Mouse (Mus musculus) forebrain, embryonic 15.5 days (tissue): ENCODE results near the gene Tiam2. TPM values are rescaled to one million over a fixed set of nuclear protein-coding genes. Genes with fewer than 3 reads are reported as not detected.
A peak's percentile ranks its signal among the peaks of the same experiment; 100 is the strongest.

ENCODE experiments used
- ATAC-seq: fragments of 200-750 bp; cut with Nextera tagmentation; replicated peaks from 2 replicates; pipeline ENCODE4 v1.8.0; 2017; ENCODE audit warnings: mild to moderate bottlenecking, moderate TSS enrichment, moderate library complexity
- H3K27ac ChIP-seq: fragments of 300-500 bp; sonication (generic); replicated peaks from 2 replicates; pipeline ENCODE4 v1.5.1; 2015; ENCODE audit warnings: mild to moderate bottlenecking, inconsistent platforms
- H3K27me3 ChIP-seq: fragments of 300-500 bp; sonication (generic); 2 replicates; pipeline ENCODE4 v1.6.1; 2015; ENCODE audit warnings: inconsistent platforms
- H3K36me3 ChIP-seq: fragments of 300-500 bp; sonication (generic); 2 replicates; pipeline ENCODE4 v1.6.1; 2015; ENCODE audit warnings: mild to moderate bottlenecking, inconsistent platforms
- H3K4me1 ChIP-seq: fragments of 300-500 bp; sonication (generic); 2 replicates; pipeline ENCODE4 v1.6.1; 2015; ENCODE audit warnings: inconsistent platforms
- H3K4me2 ChIP-seq: fragments of 300-500 bp; sonication (generic); replicated peaks from 2 replicates; pipeline ENCODE4 v1.6.1; 2015; ENCODE audit warnings: mild to moderate bottlenecking, inconsistent platforms
- H3K4me3 ChIP-seq: fragments of 300-500 bp; sonication (generic); 2 replicates; pipeline ENCODE4 v1.5.1; 2015; ENCODE audit warnings: mild to moderate bottlenecking, inconsistent platforms
- H3K9ac ChIP-seq: fragments of 300-500 bp; sonication (generic); replicated peaks from 2 replicates; pipeline ENCODE4 v1.6.1; 2015; ENCODE audit warnings: mild to moderate bottlenecking, inconsistent platforms
- H3K9me3 ChIP-seq: fragments of 300-500 bp; sonication (generic); 2 replicates; pipeline ENCODE4 v1.6.1; 2016; ENCODE audit warnings: inconsistent platforms
- WGBS: fragments of 180-500 bp; shearing (Covaris S2); methylation state at CpG from one replicate; pipeline ENCODE4 v1.1.7; 2015; ENCODE audit warnings: mixed read lengths; 5-methylcytosine and 5-hydroxymethylcytosine counted together
- polyA plus RNA-seq: library from polyadenylated mRNA; unstranded; fragments of >200 nt; fragmentation: Nextera tagmentation; extraction: Ambion mirVana; gene quantifications from 2 replicates; pipeline ENCODE4 v1.2.1, GENCODE M21; 2015

Tiam2 gene
- polyA plus RNA-seq, 1 experiment from 2014 or later = 122 TPM

DNA sequence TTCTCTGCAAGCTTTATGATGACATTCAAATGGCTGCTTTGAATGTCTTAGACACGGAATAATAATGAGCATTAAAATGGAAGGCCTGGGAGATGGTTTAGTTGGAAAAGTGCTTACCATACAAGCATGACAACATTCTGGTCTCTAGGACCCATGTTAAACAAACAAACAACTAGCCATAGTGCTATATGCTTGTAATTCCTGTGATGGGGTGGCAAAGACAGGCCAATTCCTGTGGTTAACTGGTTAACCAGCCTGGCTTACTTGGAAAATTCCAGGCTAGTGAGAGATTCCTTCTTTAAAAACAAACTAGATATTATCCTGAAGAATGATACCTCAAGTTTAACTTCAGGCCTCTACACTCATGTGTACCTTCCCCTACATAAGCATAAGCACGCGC lies 140.3 kb downstream of the Tiam2 start:
- Histone ChIP-seq H3K4me2 (no peak overlapping the region), H3K9ac (no peak overlapping the region), H3K4me3 (no peak overlapping the region), H3K27me3 (no peaks in the 10 kb centered on the region), H3K36me3 (no peaks in the 10 kb centered on the region), H3K4me1 (peaks cover 12% of the 10 kb centered on the region), H3K27ac (no peak overlapping the region), H3K9me3 (no peaks in the 10 kb centered on the region)
- no peak for ATAC-seq
- 93% methylated on average over 3 of the region's 3 CpGs for WGBS

DNA sequence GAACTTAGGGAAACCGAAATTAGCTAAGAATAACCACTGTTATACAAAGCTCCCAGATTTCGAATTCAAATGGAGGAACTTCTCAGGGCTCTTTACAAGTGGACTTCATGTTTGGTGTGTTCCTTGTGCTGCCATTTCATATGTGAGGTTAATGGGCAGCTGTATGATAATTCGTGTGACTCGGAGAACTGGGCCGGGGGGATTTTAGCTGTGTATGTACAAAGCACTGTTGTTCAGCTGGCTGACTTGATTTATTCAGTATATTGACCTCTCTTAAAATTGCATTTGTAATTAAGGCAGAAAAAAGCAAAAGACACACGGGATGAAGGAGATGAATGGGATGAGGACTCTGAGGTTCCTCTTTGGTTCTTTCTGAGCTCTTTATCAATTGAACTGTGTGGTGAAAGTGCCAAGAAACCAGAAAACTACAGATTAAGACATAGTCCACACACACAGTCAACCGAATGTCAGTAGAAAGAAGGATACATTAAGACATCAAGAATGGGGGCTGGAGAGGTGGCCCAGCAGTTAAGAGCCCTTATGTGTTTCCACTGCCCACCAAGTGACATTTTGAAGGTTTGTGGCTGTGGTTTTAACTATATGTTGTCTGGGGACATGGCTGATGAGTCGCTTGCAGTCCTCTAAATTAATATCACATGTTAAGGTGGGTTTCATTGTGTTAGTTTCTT lies 141.4 kb downstream of the Tiam2 start:
- Histone ChIP-seq H3K27ac (no peak overlapping the region), H3K36me3 (no peaks in the 10 kb centered on the region), H3K9me3 (no peaks in the 10 kb centered on the region), H3K4me1 (peaks cover 12% of the 10 kb centered on the region), H3K4me2 (no peak overlapping the region), H3K27me3 (no peaks in the 10 kb centered on the region), H3K9ac (no peak overlapping the region), H3K4me3 (no peak overlapping the region)
- WGBS = 64% methylated on average over 8 of the region's 8 CpGs
- ATAC-seq = no peak

GRCm38 (mm10) chr17:3472018-3472417 lies 145.6 kb downstream of the Tiam2 start:
- Histone ChIP-seq H3K9me3 (no peaks in the 10 kb centered on the region), H3K36me3 (no peaks in the 10 kb centered on the region), H3K27ac (no peak overlapping the region), H3K4me1 (no peaks in the 10 kb centered on the region), H3K27me3 (no peaks in the 10 kb centered on the region), H3K4me3 (no peak overlapping the region), H3K9ac (no peak overlapping the region), H3K4me2 (no peak overlapping the region)
- no peak for ATAC-seq
- 77% methylated on average over 6 of the region's 6 CpGs for WGBS

- 63% methylated on average over 2 of the region's 2 CpGs for WGBS
Observed at GRCm38 (mm10) chr17:3476546-3476945, 150.2 kb downstream of the Tiam2 start.

GRCm38 (mm10) chr17:3481576-3482575 lies 155.5 kb downstream of the Tiam2 start:
- Histone ChIP-seq H3K4me2 (peak overlapping the region; percentile 17; the same call in 1 of the 2 replicates), H3K27ac (peak overlapping the region; percentile 89), H3K27me3 (no peaks in the 10 kb centered on the region), H3K9ac (no peak overlapping the region), H3K4me3 (peak overlapping the region; percentile 28), H3K36me3 (peaks cover 12% of the 10 kb centered on the region; the same call in 1 of the 2 replicates), H3K4me1 (peaks cover 17% of the 10 kb centered on the region), H3K9me3 (no peaks in the 10 kb centered on the region)
- WGBS = 33% methylated on average over 7 of the region's 7 CpGs
- ATAC-seq = peak; percentile 88

More at GRCm38 (mm10) chr17:3476546-3476945, 150.2 kb downstream of the Tiam2 start:
- Histone ChIP-seq H3K27me3 (no peaks in the 10 kb centered on the region), H3K4me3 (no peak overlapping the region), H3K9me3 (no peaks in the 10 kb centered on the region), H3K9ac (no peak overlapping the region), H3K36me3 (peaks cover 12% of the 10 kb centered on the region; the same call in 1 of the 2 replicates), H3K4me1 (peaks cover 6% of the 10 kb centered on the region), H3K4me2 (no peak overlapping the region), H3K27ac (no peak overlapping the region)
- ATAC-seq = no peak

- H3K4me3 ChIP-seq = peak overlapping the region; percentile 28
- 78% methylated on average over 8 of the region's 8 CpGs for WGBS
- peak overlapping the region; percentile 9 for H3K4me2 ChIP-seq
- H3K27ac ChIP-seq = peak overlapping the region; percentile 89; the same call in 1 of the 2 replicates
- no peak for ATAC-seq
- H3K9me3 ChIP-seq = no peaks in the 10 kb centered on the region
- 0 out of 2 replicates have a peak, but pooled peaks cover 4% of the 10 kb centered on the region for H3K36me3 ChIP-seq
- H3K4me1 ChIP-seq = peaks cover 21% of the 10 kb centered on the region
- no peak overlapping the region for H3K9ac ChIP-seq
- H3K27me3 ChIP-seq = no peaks in the 10 kb centered on the region
Observed at GRCm38 (mm10) chr17:3483091-3483490, 156.7 kb downstream of the Tiam2 start.

- no peak for ATAC-seq
- H3K4me2 ChIP-seq = peak overlapping the region; percentile 9; the same call in 1 of the 2 replicates
- peak overlapping the region; percentile 20 for H3K27ac ChIP-seq
Observed at GRCm38 (mm10) chr17:3485851-3486250, 159.5 kb downstream of the Tiam2 start.

GRCm38 (mm10) chr17:3487211-3487610 lies 160.8 kb downstream of the Tiam2 start:
- ATAC-seq = no peak
- H3K4me2 ChIP-seq = no peak overlapping the region
- H3K9me3 ChIP-seq = no peaks in the 10 kb centered on the region
- H3K4me1 ChIP-seq = peaks cover 11% of the 10 kb centered on the region
- H3K36me3 ChIP-seq = peaks cover 4% of the 10 kb centered on the region; the same call in 1 of the 2 replicates
- no peaks in the 10 kb centered on the region for H3K27me3 ChIP-seq
- WGBS = 94% methylated on average over 4 of the region's 4 CpGs
- no peak overlapping the region for H3K4me3 ChIP-seq
- no peak overlapping the region for H3K27ac ChIP-seq
- no peak overlapping the region for H3K9ac ChIP-seq

More at GRCm38 (mm10) chr17:3485851-3486250, 159.5 kb downstream of the Tiam2 start:
- no peak overlapping the region for H3K9ac ChIP-seq
- no peaks in the 10 kb centered on the region for H3K27me3 ChIP-seq
- H3K36me3 ChIP-seq = peaks cover 4% of the 10 kb centered on the region; the same call in 1 of the 2 replicates
- H3K9me3 ChIP-seq = no peaks in the 10 kb centered on the region
- WGBS = 61% methylated on average over 7 of the region's 7 CpGs
- H3K4me3 ChIP-seq = no peak overlapping the region
- peaks cover 24% of the 10 kb centered on the region for H3K4me1 ChIP-seq

DNA sequence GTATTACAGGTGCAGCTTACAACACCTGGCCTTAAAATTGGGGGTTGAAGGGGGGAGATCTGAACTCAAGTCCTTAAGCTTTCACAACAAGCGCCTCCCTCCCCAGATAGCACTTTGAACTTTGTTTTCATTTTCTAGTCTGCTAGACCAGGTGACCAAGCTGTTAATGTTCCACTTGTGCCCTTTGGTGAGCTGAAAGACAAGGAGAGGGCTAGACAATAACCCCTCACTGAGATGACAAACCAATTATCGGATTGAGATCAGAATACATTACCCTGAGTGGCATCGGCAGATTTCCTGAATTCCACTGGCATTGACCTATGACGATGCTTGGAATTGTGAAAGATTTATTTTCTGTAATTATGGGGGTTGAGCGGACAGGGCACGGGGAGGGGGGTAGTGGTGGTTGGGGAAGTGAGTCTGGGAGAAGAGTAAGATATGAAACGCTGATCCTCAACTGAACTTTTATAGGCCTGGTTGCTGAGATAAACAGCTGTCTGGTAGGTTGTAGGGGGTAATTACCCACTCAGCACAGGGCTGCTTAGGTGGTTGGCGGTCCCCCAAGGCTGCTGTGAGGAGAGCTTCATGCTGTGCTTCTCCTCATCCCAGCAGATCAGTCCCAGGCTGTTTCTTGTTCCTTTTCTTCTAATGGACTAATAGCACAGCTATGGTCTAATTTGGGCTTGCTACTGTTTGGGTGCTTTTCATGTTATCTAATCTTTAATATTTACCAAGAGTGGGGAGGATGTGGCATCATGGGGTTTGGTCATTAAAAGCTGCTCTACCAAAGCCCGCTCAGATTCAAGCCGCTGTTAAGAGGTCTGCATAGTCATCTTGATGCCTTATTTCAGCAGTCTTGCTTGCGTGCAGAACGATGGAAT lies 161.6 kb downstream of the Tiam2 start:
- Histone ChIP-seq H3K27ac (peak overlapping the region; percentile 21; the same call in 1 of the 2 replicates), H3K9ac (no peak overlapping the region), H3K27me3 (no peaks in the 10 kb centered on the region), H3K36me3 (peaks cover 4% of the 10 kb centered on the region; the same call in 1 of the 2 replicates), H3K4me3 (no peak overlapping the region), H3K9me3 (no peaks in the 10 kb centered on the region), H3K4me2 (no peak overlapping the region), H3K4me1 (peaks cover 7% of the 10 kb centered on the region)
- WGBS = 52% methylated on average over 12 of the region's 12 CpGs
- peak; percentile 33; the same call in 1 of the 2 replicates for ATAC-seq

DNA sequence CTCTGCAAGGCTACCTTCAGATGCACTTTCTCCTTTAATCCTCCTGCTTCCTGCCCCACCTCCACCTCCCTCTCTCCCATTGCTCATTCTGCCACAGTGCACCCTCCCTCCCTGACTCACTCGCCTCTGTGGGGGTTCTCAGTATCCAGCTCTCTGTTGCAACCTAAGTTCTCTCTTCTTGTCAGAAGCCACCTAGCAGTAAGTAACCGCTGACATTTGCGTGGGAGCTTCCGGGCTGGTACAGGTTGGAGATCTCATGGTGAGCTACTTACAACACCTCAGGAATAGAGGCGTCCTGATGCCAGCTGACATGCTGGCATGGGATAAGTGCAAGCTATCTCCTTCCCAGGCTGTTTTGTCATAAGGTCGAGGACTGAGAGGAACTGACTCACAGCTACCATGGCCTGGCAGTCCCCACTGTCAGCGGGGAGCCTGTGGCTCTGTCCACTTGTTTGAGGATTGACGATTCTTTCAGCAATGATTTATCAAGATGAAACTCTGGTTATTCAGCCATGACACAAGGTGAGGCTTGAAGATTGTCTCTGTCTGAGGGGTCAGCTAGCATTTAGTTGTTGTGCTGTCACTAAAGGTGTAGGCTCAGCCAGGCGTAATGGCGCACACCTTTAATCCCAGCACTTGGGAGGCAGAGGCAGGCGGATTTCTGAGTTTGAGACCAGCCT lies 164.0 kb downstream of the Tiam2 start:
- no peak overlapping the region for H3K9ac ChIP-seq
- H3K36me3 ChIP-seq = peaks cover 4% of the 10 kb centered on the region; the same call in 1 of the 2 replicates
- H3K27me3 ChIP-seq = no peaks in the 10 kb centered on the region
- H3K9me3 ChIP-seq = no peaks in the 10 kb centered on the region
- H3K4me1 ChIP-seq = peaks cover 8% of the 10 kb centered on the region
- WGBS = 86% methylated on average over 11 of the region's 11 CpGs
- ATAC-seq = no peak
- H3K4me3 ChIP-seq = no peak overlapping the region
- no peak overlapping the region for H3K27ac ChIP-seq
- no peak overlapping the region for H3K4me2 ChIP-seq

- Histone ChIP-seq H3K9ac (no peak overlapping the region), H3K9me3 (no peaks in the 10 kb centered on the region), H3K27me3 (no peaks in the 10 kb centered on the region), H3K4me3 (no peak overlapping the region), H3K4me1 (peaks cover 12% of the 10 kb centered on the region), H3K4me2 (no peak overlapping the region), H3K27ac (no peak overlapping the region), H3K36me3 (peaks cover 4% of the 10 kb centered on the region; the same call in 1 of the 2 replicates)
- no peak for ATAC-seq
- WGBS = 76% methylated on average over 5 of the region's 5 CpGs
Observed at GRCm38 (mm10) chr17:3491065-3491464, 164.7 kb downstream of the Tiam2 start.
